Mouse (Mus musculus): ENCODE results near the gene Pfdn5. TPM values are rescaled to one million over a fixed set of nuclear protein-coding genes. Genes with fewer than 3 reads are reported as not detected.

Gene Pfdn5
- polyA plus RNA-seq, 1 experiment from 2014 or later = 151 TPM

DNA sequence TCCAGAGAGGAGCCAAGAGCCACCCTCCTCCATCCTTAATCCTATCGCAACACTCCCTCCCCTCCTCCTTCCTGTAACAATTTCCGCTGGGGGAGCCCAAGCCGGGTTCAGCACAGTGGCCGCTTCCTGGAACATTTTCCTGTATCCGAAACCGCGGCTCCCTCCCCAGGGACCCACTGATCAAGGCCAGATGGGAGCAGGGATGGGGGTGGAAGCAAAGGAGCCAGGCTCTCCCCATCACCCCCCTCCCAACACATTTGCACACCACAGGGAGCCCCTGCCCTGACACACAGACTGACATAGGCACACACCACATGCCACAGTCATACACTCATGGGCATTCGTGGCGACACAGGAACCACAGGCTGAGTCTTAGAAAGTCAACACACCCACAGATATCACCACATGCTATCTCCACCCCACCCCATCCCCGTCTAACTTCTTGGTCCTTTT lies 51.9 kb downstream of the Pfdn5 start:
- no peaks in the 10 kb centered on the region for H3K36me3 ChIP-seq
- H3K4me1 ChIP-seq (replicated peaks) = peaks cover 34% of the 10 kb centered on the region
- 7% methylated on average over 10 of the region's 10 CpGs for WGBS (ENCODE audit: insufficient replicate concordance)
- no peaks in the 10 kb centered on the region for H3K9me3 ChIP-seq (replicated peaks)
- H3K27ac ChIP-seq = peak overlapping the region; percentile 58; the same call in 1 of the 2 replicates
- ATAC-seq (ENCODE audit: low read depth) (no peak), DNase-seq (no peak)
- H3K4me2 ChIP-seq = peak overlapping the region; percentile 98
- H3K4me3 ChIP-seq (replicated peaks) = peak overlapping the region; percentile 68; the same call in 1 of the 2 replicates
- H3K9ac ChIP-seq = peak overlapping the region; percentile 75; the same call in 1 of the 2 replicates
- peaks cover 23% of the 10 kb centered on the region for H3K27me3 ChIP-seq

Other genes with a start within 250 kb of the Pfdn5 start
- 4.4 and 5.0 TPM in 2 replicates for gene Tns2, start 225.7 kb upstream of the Pfdn5 start, polyA plus RNA-seq (2015; fragmentation: Nextera tagmentation; extraction: Ambion mirVana)
- gene Spryd3, start 189.9 kb upstream of the Pfdn5 start, polyA plus RNA-seq (2015; fragmentation: Nextera tagmentation; extraction: Ambion mirVana) = 13.1 and 13.7 TPM in 2 replicates
- 1.1 and 1.2 TPM in 2 replicates for gene Igfbp6, start 181.8 kb upstream of the Pfdn5 start, polyA plus RNA-seq (2015; fragmentation: Nextera tagmentation; extraction: Ambion mirVana)
- 31.0 and 31.3 TPM in 2 replicates for gene Soat2, start 175.6 kb upstream of the Pfdn5 start, polyA plus RNA-seq (2015; fragmentation: Nextera tagmentation; extraction: Ambion mirVana)
- gene Zfp740, start 122.9 kb upstream of the Pfdn5 start, polyA plus RNA-seq (2015; fragmentation: Nextera tagmentation; extraction: Ambion mirVana) = 14.8 and 21.8 TPM in 2 replicates
- 20.8 and 22.0 TPM in 2 replicates for gene Csad, start 121.4 kb upstream of the Pfdn5 start, polyA plus RNA-seq (2015; fragmentation: Nextera tagmentation; extraction: Ambion mirVana)
- gene Itgb7, start 94.2 kb upstream of the Pfdn5 start, polyA plus RNA-seq (2015; fragmentation: Nextera tagmentation; extraction: Ambion mirVana) = 5.5 and 6.5 TPM in 2 replicates
- 2.5 and 3.0 TPM in 2 replicates for gene Rarg, start 68.6 kb upstream of the Pfdn5 start, polyA plus RNA-seq (2015; fragmentation: Nextera tagmentation; extraction: Ambion mirVana)
- not detected in 2 replicates for gene Gm9918, start 55.6 kb upstream of the Pfdn5 start, polyA plus RNA-seq (2015; fragmentation: Nextera tagmentation; extraction: Ambion mirVana)
- 29.0 and 33.7 TPM in 2 replicates for gene Mfsd5, start 46.7 kb upstream of the Pfdn5 start, polyA plus RNA-seq (2015; fragmentation: Nextera tagmentation; extraction: Ambion mirVana)
- gene Espl1, start 29.9 kb upstream of the Pfdn5 start, polyA plus RNA-seq (2015; fragmentation: Nextera tagmentation; extraction: Ambion mirVana) = 23.3 and 26.3 TPM in 2 replicates
- 46.0 and 48.6 TPM in 2 replicates for gene Myg1, start 5.6 kb downstream of the Pfdn5 start, polyA plus RNA-seq (2015; fragmentation: Nextera tagmentation; extraction: Ambion mirVana)
- 60.9 and 61.9 TPM in 2 replicates for gene Aaas, start 24.7 kb downstream of the Pfdn5 start, polyA plus RNA-seq (2015; fragmentation: Nextera tagmentation; extraction: Ambion mirVana)
- 0.07 and 0.09 TPM in 2 replicates for gene Sp7, start 41.1 kb downstream of the Pfdn5 start, polyA plus RNA-seq (2015; fragmentation: Nextera tagmentation; extraction: Ambion mirVana)
- gene Sp1, start 80.0 kb downstream of the Pfdn5 start, polyA plus RNA-seq (2015; fragmentation: Nextera tagmentation; extraction: Ambion mirVana) = 4.0 and 4.3 TPM in 2 replicates
- gene Amhr2, start 119.3 kb downstream of the Pfdn5 start, polyA plus RNA-seq (2015; fragmentation: Nextera tagmentation; extraction: Ambion mirVana) = 0.14 and 0.42 TPM in 2 replicates
- 108 and 112 TPM in 2 replicates for gene Prr13, start 132.9 kb downstream of the Pfdn5 start, polyA plus RNA-seq (2015; fragmentation: Nextera tagmentation; extraction: Ambion mirVana)
- gene Pcbp2, start 144.4 kb downstream of the Pfdn5 start, polyA plus RNA-seq (2015; fragmentation: Nextera tagmentation; extraction: Ambion mirVana) = 91.4 and 92.1 TPM in 2 replicates
- not detected in 2 replicates for gene Gm10337, start 177.6 kb downstream of the Pfdn5 start, polyA plus RNA-seq (2015; fragmentation: Nextera tagmentation; extraction: Ambion mirVana)
- gene Map3k12, start 190.9 kb downstream of the Pfdn5 start, polyA plus RNA-seq (2015; fragmentation: Nextera tagmentation; extraction: Ambion mirVana) = 1.8 and 2.1 TPM in 2 replicates
- gene Tarbp2, start 192.1 kb downstream of the Pfdn5 start, polyA plus RNA-seq (2015; fragmentation: Nextera tagmentation; extraction: Ambion mirVana) = 52.2 and 55.4 TPM in 2 replicates
- gene Npff, start 198.8 kb downstream of the Pfdn5 start, polyA plus RNA-seq (2015; fragmentation: Nextera tagmentation; extraction: Ambion mirVana) = 0.93 and 1.1 TPM in 2 replicates